Mouse (Mus musculus): ENCODE data around the gene Mtf1.

The Mtf1 gene

DNA sequence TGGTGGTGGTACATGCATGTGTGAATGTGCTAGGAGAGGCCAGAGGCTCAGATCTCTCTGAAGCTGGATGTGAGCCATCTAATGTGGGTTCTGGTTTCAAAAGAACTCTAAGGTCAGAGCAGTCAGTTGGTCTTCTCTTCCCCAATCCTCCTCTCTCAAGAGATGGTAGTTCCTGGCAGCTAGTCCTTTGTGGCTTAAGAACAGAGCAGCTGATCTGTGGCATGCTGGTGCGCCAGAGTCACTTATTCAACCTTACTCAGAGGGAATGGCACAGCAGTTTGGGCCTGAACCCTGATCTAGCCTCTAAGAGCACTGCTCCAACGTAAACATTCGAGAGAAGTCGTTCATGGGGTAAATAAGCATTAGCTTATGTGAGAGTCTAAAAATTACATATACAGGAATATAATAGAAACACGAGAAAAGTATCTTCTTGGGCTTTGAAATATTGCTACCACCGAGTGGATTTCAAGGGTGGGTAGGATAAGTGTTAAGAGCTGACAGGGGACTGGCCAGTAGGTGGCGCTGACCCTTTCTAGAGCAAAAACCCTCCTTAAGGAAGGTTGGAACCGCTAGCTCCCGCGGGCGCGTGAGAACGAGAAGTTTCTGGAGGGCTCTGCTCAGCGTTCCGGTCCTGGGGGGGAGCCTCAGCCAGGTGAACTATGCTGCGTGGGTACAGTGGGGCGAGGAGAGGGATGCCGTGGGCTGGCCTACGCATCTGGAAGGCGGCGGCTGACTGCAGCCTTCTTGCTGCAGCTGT lies at the start of gene Mtf1:
Gene Mtf1, plus strand, starts transcription at position 553 of the 757 bp plus-strand sequence.
- peak; percentile 87 for DNase-seq

DNA sequence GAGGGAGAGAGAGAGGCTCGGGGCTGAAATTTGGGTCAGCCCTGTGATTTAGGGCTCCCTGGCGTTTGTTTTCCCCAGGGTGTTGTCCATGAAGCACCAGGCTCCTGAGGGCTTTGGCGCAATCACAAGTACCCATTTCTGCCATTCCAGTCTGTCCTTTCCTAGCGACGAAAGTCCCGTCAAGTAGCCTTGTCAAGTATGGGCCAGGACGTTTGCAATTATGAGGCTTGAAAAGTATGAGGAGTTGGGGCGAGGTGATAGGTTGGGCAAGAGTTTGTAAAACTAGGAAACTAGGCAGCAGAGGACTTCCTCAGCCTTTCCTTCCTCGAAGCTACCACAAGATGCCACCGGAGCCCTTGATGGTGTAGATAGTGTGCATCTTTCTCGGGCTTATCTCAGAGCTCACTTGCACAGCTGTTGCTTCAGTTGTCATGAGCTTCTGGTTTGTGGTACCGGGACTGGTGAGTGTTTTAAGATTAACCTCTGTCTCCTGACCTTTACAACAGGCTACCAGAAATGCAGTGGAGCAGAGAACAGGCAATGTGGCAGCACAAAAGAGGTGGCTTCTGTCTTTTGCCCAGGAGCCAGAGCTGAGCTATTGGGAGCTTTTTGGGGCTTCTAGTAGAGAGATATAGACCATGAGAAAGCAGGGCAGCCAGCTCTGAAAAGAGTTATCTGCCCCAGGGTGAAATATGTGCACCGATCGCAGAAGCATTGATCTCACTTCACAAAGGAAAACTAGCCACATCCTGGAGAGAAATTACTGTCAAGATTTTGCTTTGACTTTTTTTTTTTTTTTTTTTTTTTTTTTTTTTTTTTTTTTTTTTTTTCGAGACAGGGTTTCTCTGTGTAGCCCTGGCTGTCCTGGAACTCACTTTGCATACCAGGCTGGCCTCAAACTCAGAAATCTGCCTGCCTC lies 49.4 kb upstream of the Mtf1 start:
- peak; percentile 62 for DNase-seq

DNA sequence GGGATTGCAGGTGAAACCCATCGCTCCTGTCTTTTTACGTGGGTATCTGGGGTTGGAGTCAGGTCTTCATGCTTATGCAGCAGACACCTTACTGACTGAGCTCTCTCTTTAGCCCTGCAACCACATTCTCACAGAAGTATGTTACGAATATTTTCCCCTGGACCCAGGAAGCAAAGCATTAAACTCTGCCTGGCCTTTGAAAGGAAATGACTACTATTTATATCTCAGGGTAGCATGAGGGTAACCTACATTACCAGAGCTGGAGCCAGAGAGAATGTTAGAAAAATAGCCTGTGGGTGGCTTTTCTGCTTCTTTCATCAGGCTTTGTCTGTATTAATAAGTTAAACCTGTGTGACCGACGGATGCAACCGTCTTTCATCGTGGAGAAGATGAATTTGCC lies 46.4 kb upstream of the Mtf1 start:
- no peak for DNase-seq

DNA sequence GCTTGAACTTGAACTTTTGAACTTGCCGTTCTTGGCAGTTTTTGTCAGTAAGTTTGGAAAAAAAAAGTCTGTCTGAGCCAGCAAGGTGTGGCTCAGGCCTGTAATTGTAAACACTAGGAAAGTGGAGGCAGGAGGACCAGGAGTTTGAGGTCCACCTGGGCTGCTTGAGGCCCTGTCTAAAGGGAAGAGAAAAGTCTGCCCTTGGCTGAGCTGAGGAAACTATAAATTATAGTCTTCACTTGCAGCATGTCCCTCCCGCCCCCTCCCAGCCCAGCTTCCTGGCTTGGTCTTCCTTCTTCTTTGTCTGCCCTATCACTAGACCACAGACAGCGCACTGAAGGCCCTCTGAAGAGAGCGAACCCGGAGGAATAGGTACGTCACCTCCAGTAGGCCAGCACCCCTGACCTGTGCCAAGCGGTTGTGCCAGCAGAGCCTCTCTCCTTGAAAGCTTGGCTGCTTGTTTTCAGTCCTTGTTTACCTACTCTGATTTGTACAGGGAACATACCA lies 42.5 kb upstream of the Mtf1 start:
- peak; percentile 21 for DNase-seq

DNA sequence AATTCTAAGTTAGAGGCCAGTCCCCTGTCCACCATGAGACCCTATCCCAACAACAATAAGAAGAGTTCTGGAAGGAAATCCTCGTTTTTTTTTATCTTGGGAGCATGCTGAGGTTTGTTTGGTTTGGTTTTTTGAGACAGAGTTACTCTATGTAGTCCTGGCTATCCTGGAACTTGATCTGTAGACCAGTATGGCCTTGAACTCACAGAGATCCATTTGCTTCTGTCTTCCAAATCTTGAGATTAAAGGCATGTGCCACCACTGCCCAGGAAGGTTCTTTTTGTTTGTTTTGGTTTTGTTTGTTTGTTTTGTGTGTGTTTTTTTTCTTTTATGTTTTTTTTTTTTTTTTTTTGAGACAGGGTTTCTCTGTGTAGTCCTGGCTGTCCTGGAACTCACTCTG lies 40.7 kb upstream of the Mtf1 start:
- no peak for DNase-seq

DNA sequence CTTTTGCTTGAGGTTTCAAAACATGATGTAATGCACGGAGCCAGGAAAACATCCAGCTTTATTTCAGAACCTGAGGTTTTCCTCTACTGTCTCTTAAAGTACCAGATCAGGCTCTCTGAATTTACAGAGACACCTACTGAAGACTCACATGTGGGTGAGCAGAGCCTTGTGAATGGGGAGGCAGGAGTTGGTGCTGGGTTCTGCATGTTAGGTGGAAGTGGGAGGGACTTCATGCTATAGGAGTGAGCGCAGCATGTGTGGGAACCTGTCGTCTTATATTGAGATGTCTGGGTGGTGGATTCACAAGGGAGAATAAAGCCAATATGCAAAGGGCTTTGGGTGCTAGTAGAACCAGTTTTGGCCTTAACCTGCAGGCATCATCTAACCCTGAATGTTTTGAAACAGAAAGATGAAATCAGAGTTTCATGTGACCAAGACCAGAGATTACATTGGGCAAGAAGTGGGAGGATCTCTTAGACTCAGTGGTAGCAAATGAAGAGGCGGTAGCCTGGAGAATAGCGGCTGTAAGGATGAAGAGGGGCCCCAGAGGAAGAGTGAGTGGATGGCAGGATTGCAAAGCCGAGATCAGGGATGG lies 38.9 kb upstream of the Mtf1 start:
- DNase-seq: no peak

DNA sequence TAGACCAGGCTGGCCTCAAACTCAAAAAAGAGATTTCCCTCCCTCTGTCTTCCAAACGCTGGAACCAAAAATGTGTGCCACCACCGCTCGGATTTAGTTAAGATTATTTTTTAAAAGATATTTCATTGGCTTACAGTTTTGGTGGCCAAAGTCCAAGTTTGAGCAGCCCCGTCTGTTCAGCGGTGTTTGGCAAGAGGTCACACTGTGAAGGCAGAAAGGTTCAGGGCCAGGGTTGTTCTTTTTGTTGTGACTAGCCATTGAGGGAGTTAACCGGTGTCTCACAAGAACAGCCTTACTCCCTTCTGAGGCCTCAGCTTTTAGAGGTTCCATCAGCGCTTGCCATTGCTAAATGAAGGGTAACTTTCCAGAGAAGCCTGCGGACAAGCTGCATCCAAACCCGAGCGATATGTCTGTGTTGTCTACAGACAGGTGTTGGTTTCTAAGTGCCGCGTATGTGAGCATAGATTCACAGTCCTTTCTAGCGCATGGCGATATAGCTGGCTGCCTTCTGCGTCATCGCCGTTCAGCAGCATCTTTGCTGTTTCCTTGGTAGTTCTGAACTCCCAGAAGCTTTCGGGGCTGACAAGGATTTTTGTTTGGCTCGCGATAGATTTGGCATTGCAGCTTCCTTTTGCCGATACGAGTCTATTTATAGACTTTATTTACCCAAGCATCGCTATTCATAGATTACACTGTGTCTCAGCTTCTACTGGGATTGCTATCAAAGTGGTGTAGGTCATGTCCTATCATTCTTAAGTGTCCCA lies 35.9 kb upstream of the Mtf1 start:
- DNase-seq: no peak

DNA sequence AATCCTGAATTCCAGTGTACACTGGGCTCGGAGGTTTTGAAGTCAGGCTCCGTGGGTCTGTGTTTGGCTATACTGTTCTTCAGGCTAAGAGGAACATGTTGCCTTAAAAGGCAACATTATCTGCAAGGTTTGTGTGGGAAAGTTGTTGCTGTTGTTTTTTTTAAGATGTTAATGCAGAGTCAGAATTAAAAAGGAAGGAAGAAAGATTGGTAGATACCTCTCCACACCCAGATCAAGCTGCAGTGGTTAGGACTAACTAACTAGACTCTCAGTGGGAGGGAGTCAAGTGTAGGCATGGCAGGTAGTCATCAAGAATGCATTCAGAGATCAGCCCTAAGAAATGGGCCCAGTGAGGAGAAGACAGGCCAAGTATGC lies 35.4 kb upstream of the Mtf1 start:
- no peak for DNase-seq

DNA sequence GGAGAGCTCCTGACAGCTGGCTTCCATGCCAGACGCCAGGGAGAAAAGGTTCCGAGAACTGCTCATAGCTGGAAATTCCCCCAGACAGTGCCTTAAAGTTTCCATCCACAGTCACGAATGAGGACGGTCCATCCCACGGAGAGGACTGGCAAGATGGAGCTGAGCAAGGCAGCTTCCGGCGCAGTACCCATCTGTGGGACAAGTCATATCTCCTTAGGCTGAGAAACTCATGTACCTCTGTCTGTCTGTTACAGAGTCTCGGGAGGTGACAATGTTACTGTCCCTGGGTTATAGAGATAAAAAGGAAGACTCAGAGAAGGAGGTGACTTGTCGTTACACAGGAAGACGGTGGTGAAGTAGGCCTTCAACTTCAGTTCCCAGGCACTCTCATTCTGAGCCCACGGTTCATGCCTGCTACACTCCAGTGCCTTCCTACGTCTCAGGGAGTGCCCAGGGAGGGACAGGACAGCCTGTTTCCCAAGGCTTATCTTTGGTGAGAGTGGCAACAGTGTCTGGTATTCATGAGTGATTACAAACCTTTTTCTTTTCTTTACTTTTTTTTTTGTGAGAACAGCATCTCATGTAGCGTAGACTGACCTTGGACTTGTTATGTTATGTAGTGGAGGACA lies 32.8 kb upstream of the Mtf1 start:
- DNase-seq: no peak

DNA sequence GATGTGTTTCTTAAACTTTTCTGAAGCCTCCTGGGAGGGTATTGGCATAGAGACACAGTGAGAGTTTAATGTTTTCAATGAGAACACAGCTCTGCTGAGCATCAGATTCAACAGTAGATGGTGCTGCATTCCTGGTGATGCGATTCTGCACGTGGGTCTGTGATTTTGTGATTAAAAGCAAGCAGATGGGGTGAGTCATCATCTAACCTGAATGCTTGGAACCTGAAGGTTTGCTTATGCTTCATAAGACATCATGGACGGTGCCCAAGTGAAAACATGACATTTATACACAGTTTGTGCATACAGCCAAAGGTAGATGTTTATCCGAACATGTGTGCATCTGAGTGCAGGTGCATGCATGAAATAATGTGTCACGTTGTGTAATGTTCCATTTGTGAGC lies 31.3 kb upstream of the Mtf1 start:
- no peak for DNase-seq

DNA sequence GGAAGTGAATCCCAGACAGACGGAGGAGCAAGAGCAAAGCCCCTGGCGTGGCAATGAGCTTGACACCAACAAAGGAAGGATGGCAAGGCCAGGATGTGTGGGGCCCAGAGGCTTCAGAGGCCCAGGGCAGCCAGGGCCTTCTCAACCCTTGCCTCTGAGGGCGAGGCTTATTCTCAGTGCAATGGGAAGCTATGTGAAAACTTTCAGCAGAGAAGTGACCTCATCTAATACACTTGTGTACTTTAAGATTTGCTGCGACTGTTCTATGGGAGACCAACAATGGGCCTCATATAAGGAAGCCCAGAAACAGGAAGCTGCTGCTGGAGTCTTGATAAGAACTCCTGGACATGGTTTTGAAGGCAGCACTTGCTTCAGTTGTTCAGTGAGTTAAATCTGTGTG lies 29.8 kb upstream of the Mtf1 start:
- no peak for DNase-seq

DNA sequence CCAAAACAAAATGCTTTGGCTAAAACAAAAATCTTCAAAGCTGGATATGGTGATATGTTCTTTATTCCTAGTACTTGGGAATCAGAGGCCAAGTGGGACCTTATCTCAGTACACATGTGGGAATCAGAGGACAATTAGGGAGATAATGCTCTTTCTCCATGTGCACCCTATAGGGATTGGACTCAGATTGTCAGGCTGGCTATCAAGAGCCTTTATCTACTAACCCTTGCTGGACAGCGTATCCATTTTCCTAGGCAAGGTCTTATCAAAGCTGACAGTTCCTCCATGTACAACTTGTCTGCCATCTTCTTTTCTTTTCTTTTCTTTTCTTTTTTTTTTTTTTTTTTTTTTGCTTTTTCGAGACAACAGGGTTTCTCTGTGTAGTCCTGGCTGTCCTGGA lies 28.5 kb upstream of the Mtf1 start:
- no peak for DNase-seq

DNA sequence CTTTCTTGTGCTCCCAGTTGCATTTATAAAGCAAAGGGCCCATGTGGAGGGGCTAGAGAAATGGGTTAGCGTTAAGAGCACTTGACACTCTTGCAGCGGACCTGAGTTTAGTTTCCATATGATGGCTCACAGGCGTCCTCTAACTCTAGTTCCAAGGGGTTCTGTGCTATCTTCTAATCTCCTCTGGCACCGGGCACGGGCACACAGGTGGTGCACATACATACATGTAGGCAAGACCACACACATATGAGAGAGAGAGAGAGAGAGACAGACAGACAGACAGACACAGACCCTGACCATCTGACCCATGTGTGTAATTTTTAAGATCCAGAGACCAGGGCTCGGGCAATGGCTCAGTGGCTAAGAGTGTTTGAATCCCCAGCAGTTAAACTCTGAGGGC lies 27.9 kb upstream of the Mtf1 start:
- no peak for DNase-seq

DNA sequence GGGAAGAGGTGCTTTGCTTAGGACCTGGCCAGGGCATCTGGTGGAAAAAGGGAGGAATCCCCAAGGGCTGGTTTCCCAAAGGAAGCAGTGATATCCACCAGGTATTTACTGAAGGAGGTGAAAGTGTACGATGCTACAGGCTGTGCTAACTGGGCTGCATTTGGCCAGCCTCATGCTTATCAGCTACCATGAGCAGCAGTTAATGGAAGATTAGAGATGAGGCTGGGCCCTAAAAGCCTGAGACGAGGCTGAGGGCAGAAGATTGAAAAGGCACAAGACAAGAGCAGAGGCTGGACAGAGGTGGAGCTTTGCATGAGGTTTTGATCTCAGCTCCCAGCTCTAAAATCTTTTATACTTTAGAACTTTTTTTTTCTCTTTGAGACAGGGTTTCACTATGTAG lies 27.5 kb upstream of the Mtf1 start:
- no peak for DNase-seq

DNA sequence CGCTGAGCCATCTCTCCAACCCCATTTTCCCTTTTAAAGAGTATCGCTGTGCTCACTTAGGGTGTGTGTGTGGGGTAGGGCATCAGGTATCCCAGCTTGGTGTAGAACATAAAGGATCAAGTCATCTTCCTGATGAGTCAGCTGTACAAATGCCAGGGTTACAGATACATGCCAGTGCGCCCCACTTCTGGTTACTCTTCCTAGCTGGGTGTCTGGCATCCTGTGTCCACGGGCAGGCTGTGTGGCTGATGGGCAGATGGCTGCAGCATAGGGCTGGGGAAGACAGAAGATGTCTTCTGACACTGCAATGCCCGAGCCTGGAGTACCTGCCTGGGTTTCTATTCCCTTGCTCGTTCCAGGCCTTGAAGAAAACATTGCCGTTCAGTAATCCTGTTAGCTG lies 20.5 kb upstream of the Mtf1 start:
- DNase-seq: no peak

DNA sequence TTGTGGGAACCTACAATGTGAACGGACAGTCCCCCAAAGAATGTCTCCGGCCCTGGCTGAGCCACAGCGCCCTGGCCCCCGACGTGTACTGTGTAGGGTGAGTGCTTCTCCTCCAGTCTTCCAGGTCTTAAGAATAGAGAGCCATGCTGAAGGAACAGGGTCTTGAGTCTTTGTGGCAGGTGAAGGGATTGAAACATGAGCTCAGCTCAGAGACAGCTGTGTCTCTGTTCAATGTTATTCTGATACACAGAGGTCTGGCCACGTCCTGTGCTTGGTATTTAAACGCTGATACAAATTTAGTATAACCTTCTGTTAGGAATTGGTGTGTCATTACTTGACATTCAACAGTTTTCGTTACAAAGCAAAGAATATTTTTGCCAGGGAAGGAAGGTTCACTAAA lies 19.5 kb upstream of the Mtf1 start:
- no peak for DNase-seq

DNA sequence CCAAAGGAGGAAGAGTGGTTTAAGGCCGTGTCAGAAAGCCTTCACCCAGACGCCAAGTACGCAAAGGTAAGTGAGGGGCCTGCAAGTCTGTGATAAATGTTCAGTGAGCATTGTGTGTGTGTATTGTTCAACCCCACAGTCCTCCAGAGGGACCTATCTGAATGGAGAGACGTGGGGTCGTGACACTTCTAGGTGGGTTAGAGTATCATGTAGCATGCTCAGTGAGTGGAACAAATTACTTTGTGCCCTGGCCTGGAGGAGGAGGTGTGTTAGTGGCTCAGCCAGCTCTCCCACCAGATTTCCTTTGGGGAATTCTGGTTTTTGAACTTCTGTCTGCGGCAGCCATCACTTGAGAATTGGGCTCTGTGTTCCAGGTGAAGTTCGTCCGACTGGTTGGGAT lies 18.0 kb upstream of the Mtf1 start:
- no peak for DNase-seq

DNA sequence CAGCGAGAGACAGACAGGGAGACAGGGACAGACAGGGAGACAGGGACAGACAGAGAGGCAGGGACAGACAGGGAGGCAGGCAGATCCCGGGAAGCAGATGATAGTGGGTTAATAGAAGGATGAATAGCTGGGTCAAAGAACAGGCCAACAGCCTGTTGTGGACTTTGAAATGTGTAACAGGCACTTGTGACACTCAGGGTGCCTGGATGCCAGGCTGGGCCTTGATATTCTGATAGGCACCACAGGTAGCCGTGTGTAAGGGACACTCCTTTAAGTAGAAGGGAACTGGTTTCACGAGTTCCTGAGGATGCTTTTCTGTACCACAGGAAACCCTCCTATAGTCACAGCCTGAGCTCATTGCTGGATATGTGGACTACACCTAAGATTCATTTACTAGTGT lies 11.9 kb upstream of the Mtf1 start:
- DNase-seq: no peak

DNA sequence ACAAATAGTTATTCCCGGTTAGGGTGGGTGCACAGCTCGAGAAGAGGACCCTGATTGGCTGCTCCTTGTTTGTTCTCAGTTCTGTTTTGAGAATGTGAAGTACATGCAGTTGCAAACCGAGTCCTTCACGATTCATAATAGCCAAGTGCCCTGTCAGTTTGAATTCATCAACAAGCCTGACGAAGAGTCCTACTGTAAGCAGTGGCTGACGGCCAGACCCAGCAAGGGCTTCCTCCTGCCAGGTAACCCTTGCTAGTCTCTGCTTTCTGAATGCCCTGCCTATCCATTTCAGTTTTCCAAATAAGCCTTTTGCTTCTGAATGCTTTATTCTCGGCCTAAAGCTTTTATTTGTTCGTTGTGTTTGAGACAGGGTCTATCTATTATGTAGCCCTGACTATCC lies 9.8 kb upstream of the Mtf1 start:
- no peak for DNase-seq

DNA sequence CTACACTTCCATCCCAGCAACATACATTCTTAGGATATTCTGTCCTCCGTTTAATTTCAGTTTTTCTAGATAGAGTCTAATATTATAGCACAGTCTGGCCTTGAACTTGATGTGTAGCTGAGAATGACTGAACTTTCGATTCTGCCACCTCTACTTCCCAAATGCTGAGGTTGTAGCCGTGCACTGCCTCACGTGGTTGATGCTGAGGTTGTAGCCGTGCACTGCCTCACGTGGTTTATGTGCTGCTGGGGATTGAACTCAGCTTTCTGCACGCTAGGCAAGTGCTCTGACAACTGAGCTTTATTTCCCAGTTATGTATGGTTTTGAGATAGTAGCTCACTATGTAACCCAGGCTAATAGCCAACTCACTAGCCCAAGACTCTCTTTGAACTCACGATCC lies 5.8 kb upstream of the Mtf1 start:
- no peak for DNase-seq

DNA sequence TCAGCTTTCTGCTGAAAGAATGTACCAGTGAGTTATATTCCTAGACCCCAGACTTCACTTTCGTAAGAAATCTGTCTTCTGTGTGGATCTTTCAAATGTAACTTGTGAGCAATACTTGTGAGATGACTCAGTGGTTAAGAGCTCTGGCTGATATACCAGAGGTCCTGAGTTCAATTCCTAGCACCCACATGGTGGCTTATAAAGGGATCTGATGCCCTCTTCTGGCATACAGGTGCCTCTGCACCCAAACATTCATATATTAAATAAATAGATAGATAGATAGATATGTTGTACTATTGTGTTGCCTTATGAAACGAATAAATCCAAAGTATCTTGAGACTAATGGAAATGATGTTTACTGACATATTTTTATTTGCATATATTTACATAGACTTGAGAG lies 5.0 kb upstream of the Mtf1 start:
- DNase-seq: no peak

Data from thymus, postnatal 25 days (tissue).